Mouse (Mus musculus) layer of hippocampus, postnatal 36 days (tissue): ENCODE measurements around the gene Eefsec. TPM values are rescaled to one million over a fixed set of nuclear protein-coding genes. Genes with fewer than 3 reads are reported as not detected.

Experiments
- DNase-seq, 2 experiments: peaks; one replicate each; pipeline ENCODE4 v3.0.0; 2022
- total RNA-seq, 2 experiments: library from RNA; stranded (reverse); gene quantifications; 2 replicates each; pipeline ENCODE4 v1.2.3; 2021

The Eefsec gene
- total RNA-seq, result 10 to 100 TPM; 23.6 to 24.1 TPM

DNA sequence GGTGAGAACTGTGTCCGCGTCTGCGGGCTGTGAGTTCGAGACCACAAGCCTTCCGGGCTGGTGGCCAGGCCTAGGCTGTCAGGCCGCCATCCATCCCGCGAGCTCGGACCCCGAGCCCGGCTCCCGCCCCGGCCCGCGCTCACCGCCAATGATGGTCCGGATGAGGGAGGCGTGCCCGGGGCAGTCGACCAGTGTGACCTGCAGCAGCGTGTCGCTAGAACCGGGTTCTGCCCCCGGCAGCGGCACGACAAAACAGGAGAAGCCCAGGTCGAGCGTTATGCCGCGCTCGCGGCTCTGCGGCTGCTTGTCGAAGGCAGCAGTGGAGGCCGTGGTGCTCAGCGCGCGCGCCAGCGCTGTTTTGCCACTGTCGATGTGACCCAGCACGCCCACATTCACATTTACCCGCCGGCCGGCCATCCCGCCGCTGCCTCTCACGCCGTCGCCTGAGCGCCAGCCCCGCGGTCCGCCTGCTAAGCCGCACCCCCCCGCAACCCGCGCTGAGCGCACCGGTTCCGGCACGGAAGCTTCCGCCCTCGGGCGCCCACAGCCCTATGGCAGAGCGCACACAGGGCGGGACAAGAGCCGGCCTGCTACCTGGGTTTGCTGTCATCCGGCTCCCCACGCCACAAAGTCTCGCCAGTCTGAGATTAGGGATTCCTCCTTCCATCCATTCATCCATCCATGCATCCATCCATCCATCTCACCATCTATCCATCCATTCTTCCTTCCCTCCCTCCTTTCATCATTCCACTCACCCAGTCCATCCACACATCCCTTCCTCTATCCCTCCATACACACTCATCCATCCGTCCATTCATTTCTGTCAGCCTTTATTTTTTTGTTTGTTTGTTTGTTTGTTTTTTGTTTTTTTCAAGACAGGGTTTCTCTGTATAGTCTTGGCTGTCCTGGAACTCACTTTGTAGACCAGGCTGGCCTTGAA, at the start of gene Eefsec:
TSS of gene Eefsec (minus strand) at position 477 of the 940 bp plus-strand sequence.
- DNase-seq, result peak; percentile 79 to 81

DNA sequence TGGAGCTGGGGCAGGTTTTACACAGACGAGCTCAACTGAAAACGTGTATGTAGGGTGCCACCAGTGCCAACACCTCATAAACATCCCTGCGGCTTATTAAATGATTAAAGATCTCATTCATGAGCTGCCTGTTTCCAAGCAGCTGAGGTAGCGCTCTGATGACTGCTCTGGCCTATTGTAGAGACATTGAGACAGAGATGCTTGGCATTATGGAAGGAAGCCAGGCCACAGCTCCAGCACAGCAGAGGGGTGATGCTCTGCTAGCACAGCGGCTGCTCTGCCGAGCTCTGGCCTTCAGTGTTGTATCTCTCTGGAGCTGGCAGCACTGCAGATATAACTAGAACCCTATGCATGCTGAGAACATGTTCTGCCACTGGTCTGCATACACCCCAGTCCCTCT, 47.4 kb upstream of the Eefsec start:
- no peak for DNase-seq

DNA sequence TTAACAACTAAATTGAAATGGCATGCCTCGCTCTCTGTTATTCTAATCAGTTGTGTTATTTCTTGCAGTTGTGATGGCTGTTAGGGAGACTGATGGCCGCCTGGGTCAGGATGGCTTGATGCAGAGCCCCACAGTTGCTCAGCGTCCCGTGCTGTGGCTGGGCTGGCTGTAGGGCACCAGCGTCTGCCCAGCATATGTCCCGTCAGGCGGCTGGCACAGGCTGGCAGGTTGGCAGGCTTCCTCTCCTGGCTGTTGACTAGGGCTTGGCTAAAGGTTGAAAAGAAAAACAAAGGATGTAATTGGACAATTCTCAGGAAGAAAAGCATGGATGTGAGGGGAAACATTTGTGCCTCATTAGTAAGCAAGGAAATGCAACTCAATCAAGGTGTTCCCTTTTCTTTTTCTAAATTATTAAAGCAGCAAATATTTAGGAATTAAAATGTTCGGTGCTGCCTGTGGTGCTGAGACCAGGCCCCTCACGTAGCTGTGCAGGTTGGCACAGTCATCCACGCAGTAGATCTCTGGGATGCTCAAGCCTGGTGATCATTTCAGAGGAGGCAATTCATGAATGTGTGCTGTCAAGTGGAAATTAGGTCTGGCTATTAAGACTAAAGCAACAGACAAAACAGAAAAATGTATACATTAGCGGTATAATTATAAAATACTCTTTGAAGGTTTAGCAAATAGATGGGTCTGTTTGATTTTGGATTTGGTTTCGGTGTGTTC, 44.5 kb upstream of the Eefsec start:
- DNase-seq, result peak; percentile 58 to 68

DNA sequence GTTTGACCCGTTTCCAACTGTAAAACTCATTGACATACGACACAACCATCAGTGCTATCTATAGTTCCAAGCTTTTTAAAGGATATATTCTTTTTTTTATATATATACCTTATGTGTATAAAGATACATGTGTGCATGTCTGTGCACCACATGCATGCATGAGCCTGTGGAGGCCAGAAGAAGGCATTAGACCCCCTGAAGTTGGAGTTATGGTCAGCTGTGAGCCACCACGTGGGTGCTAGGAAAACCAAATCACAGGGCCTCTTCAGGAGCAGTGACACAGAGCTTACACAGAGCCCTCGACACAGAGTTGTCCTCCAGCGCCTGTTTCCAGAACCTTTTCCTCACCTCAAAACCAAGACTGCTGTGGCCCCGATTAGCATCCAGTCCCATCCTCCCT, 43.5 kb upstream of the Eefsec start:
- DNase-seq, result no peak

DNA sequence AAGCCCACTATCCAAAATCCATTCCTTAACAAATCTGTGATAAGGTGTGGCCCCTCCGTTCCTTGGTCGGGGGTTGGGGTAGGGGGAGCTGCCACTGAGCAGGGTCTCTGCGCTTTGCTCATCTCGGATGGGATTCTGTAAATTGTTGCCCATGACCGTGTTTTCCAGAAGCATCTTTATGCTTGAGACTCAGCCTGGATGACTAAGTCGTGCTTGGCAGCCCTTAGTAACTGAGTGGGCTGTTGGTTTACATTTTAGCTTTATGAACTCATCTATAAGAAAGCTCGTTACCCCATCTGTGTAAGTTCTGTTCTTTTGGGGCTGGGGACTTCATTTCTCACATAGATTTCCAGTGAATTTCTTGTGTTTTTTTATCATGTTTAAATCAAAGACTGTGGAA, 42.7 kb upstream of the Eefsec start:
- DNase-seq, result no peak

DNA sequence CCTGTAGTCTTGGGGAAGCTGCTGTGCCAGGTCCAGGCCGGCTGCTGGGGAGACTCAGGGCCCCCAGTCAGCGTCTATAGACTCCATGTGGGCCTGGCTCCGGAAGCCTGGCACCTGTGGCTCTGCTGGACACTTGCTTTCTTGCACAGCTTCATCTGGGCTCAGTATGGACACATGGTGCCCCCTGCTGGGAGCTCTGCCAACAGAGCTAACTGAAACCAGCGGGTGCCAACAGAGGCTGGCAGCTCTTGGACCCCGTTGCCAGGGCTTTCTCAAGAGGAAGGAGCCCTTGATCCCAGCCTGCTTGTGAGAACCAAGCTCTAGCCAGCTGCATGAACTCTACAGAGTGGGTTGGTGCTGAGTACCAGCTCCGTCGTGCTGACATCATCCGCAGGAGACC, 40.6 kb upstream of the Eefsec start:
- peak; percentile 56 to 72 for DNase-seq

DNA sequence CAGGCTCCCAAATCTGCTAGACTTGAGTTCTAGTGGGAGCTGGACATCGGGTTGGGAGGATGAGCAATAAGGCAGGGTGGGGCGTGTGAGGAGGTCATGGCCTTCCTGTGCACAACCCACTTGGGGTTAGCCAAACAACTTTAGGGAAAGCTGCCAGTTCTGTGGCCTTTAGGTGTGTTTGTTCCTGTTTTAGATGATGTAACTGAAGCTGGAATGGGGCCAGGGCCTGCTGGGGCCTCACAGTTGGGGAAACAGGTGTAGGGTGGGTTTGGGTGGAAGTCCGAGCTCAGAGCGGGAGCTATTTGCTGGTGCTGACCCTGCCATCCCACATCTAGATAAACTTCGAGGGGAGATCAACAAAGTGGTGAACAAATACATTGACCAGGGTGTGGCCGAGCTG, 39.0 kb upstream of the Eefsec start:
- no peak for DNase-seq

DNA sequence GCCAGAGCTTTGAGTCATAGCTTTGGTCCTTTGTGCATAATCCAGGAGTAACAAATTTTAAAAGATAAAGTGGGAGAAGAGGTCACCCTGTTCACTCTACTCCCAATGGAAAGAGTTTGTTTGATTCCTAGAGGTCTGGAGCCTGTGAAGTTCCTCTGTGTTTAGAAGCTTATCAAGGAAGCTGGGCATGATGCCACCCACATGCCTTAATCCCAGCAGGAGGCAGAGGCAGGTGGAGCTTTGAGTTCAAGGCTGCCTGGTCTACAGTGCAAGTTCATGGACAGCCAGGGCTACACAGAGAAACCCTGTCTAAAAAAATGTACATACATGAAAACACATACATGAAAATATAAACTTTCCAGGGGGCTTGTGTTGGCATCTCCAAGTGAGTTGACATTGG, 37.6 kb upstream of the Eefsec start:
- no peak for DNase-seq

DNA sequence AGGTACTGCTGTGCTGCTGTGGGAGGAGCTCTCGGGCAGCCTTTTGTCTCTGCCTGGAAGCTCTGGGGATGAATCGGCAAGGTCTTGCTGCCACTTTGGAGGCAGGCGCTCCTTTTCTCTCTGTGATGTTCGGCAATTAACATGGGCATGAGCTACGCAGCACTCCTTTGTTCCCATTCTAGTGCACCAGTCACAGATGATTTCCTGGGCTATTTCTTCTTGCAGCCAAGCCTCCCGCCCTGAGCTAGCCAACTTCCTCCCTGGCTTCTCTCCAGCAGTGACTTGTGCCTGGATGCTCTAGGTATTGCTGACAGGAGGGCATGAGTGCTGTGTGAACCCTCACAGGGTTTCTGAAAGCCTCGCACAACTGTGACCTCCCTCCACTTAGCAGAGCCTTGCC, 36.8 kb upstream of the Eefsec start:
- no peak for DNase-seq

DNA sequence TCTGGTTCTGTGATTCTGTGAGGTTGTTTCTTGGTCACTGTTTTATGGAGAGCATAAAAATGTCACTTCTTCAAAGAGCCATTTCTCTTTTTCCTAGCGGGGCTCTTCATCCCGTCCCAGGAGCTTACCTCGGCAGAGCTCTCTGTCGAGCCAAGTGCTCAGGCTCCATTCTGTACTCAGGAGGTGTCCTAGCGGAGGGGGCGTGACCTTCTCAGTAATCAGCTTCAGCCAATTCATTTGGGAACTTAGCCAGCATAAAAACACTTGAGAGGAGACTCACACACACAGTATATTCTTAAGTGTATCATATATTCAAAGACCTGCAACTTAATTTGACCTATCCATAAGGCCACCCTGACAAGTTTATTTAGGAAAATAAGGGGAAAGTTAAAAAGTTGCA, 34.1 kb upstream of the Eefsec start:
- DNase-seq, result no peak

DNA sequence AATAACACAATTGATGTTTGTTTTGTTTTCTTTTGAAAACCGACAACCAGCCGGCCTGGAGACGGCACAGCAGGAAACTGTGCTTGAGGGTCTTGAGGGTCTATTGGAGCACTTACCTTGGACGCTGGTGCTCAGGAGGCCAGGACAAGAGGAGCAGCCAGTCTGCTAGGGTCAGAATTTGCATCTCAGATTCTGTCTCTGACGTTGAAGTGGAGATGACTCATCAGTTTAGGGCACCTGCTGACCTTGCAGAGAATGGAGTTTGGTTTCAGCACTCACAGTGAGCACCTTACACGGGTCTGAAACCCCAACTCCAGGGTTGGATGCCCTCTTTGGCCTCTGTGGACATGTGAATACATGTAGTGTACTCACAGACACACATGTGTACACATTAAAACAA, 23.5 kb upstream of the Eefsec start:
- DNase-seq, result no peak

DNA sequence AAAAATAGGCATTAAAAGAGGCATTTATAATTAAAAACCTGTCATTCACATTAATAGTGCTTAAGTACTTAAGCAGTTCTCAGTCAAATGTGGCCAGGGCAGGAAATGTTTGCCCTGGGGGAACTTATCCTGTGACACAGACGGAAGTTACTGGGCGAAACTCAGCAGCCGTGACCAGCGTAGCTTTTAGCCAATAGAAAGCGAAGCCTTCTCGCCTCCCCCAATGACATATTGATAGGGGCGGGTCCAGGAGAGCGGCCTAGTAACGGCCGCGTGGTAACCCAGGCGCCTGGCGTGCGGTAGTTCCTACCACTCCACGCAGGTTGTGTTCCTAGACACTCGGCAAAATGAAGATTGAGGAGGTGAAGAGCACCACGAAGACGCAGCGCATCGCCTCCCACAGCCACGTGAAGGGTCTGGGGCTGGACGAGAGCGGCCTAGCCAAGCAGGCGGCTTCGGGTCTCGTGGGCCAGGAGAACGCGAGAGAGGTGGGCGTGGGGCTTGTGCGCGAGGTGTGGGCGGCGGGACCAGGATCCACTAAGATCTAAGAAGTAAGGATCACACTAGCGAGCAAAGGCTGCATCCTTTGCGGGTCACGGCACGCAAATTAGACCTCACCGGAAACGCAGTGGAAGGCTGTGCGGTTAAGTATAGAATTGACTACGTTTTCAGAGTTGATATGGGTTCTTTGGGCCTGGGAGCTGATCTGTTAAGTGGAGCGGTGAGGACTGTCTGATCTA, 19.0 kb upstream of the Eefsec start, which contains the start of gene Ruvbl1:
TSS of gene Ruvbl1 (plus strand) at position 229 of the 740 bp plus-strand sequence.
- peak; percentile 89 for DNase-seq

DNA sequence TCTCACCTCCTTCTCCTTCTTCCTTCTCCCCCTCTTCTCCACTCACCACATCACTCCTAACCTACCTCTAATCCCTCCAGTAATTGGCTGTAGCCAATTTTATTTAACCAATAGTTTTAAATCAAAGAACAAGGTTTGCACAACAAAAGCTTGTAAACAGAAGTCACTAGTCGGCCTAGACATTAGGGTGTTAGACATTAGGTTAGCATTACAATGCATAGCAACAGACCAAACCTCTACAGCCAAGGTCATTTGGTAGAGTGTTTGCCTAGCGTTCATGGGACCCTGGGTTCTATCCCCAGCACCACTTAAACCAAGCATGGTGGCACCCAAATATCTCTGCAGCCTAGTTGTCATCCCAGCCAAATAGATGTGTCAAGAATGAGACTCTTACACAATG, 8.2 kb upstream of the Eefsec start:
- no peak for DNase-seq

DNA sequence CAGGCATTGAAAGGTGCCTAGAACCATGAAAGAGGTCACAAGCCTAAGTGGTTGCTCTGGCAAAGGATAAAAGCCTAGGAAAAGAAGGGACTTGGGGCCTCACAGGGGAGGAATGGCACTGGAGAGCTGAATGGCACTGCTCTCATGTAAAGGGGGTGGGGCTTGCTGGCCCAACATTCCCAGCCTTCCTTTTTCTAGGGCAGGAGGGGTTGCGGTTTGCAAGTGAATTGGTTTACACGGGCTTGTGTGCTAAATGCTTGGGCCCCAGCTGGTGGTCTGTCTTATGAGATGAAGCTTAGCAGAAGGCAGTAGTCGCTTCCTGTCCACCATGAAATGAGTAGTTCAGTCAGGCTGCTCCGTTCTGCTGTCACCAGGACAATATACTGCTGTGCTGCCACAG, 1.1 kb upstream of the Eefsec start:
- DNase-seq, result no peak

DNA sequence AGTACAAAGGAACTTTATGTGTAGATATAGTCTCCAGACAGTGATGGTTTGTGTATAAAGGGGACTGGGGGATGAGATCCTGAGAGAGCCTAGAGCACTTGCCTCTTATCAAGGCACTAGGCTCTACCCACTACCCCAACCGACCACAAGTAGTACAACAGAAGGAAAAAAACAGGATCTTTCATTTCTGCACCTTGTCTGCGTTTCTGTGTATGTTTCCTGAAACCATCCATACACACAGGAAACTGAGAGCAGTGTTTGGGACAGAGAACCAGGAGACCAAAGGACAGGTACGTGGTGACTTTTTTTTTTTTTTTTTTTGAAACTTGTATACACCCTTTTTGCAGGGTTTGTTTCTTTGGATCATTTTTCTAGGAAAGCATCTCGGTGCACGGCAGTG, 678 bp downstream of the Eefsec start:
- no peak for DNase-seq

DNA sequence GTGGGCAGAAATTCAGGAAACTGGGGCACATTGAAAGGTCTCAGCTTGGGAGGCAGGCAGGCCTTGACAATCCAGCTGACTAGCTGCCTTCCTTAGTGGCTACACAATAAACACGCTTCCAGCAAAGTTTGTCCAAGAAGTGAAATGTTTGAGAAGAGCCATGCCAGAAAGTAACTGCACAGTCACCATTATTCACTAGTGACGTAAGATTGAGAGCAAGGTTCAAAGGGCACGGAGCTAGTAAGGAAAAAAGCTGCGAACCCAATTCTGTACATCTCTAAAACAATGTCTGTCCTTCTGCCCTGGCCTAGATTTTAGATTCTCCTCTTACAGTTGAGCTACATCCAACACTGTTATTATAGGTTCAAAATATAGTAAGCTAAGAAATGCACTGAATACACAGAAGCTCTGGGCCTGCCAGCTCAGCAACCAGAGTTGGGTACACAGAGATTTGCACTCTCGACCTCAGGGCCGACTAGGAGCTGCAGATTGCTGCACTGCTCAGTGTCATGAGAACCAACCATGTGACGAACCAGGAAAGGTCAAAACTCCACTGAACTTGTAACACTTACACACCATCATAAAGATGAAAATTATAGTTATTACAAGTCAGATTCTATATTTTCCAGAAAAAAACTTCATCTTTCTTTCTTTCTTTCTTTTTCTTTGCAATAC, 2.1 kb downstream of the Eefsec start:
- DNase-seq, result no peak

DNA sequence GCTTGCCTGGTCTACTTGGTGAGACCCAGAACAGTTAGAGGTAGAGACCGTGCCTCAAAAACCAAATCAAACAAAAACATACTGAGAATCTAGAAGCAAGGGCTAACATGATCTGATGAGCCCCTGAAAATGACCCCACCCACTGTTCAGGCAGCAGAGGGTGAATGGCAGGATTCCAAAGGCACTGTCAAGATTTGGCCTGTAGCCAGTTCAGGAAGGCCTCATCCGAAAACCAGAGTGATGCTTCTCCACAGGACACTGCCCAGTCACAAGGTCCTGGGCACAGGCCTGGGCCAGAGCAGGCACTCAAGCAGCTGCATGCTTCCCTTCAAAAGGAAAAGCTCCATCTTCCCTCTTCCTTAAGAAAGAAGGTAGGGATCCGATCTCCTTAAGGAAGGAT, 2.9 kb downstream of the Eefsec start:
- no peak for DNase-seq

DNA sequence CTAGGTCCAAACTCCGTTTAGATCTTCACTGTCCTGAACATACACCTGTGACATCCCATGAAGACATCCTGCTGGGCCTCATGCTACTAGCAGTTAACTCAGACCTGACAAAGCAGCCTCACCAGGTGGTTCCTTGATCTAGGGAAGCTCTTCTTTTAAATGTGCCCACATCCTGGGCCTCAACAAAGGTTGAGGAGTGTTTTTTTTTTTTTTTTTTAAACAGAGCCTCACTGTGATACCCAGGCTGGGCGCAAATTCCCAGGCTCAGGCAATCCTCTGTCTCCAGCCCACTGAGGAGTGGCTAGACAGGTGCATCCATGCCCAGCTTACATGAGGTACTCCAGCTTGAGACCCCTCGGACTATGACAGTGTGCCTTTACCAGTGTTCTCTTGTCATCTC, 3.8 kb downstream of the Eefsec start:
- no peak for DNase-seq

DNA sequence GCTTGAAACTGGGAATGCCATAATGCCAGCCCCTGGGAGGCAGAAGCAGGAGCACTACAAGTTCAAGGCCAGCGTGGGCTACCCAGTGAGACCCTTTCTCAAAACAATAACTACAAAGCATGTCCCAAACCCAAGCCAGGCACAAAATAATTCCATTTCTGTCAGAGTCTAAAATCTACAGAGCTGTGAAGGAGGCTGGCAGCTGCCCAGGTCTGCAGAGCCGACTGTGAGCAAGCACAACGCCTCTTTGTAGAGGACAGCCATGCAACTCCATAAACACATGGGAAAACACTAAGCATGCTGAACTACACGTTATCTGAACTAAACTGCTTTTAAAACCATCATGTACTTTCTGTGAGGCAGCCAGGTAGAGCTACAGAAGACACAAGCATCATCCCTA, 7.3 kb downstream of the Eefsec start:
- peak; percentile 16 to 41 for DNase-seq

DNA sequence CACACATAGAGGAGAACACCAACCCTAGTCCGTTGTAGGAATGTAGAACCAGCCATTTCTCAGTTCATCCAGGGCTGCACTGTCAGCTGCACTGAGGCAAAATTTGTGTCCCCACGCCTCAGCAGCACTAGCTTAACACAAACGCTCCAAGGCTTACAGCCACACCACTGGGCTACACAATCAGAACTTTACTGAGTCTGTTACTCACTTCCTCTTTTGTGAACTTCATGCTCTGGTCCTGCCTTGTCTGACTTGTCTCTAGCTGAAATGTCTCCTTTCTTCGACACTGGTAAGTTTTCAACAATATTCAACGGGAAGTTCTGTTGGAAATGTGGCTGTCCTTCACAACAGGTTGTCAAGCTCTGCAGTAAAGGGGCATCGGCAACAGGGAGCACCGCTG, 10.7 kb downstream of the Eefsec start:
- DNase-seq, result no peak

DNA sequence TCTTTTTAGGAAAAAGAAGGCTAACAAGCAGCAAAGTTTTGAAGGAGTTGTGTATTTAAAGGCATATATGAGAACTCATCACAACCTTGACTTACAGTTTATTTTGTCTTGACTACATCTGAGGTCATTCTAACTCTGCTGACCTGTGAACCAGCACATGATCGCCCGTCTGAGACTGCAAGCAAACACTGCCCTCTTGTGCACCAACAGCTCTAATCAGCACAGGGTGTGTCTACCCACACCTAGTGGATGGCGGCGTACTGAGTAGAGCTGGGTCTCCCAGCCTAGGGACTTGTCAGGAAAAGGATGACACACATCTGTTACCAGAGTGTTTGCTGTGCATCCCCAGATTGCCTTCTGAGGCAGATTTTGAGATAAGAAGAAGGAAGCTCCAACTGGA, 15.1 kb downstream of the Eefsec start:
- no peak for DNase-seq

DNA sequence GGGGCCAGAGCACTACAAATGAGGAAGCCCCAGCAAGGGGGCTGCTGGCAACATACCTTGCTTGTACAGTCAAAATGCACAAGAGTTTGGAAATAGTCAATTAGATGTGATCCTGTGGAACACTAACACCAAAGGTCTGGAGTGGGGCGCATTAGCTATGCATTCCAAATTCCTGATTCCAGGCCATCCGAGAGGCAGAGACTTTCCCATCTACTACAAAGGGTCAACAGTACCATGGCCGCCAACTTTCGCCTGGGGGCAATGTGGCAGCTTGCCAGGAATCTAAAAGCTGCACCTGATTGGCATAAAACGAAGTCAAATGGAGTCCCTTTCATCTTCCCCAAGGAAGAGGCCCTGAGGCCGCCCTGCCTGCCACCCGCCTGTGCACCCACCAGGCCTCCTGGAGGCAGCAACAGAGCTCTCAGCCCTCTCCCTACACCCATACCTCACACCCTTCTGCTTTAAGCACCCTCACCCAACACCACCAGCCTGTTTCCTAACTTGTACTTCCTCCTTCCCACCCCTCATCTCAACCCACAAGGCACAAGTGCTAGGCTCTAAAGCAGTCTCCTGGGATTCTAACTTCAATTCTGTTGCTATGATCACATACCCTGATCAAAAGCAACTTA, 30.1 kb downstream of the Eefsec start:
- DNase-seq, result no peak
